Mouse (Mus musculus): ENCODE measurements at regions not wholly inside any gene's neighbourhood (a gene's known extent, or its start where the extent isn't known, plus 50 kb on each side); places are given as distances from the start of the nearest gene placed in this dataset.

GRCm38 (mm10) chr2:12614345-12614744 is 195.1 kb upstream of the Mindy3 start:
- no peak for DNase-seq (ENCODE audit: low spot score in 2 of 2)

- DNase-seq (ENCODE audit: low spot score in 2 of 2): no peak
These were observed 194.6 kb upstream of the Mindy3 start for GRCm38 (mm10) chr2:12613858-12614257.

- DNase-seq (ENCODE audit: low spot score in 2 of 2): peak in 1 of 2 experiments; percentile 8
These were observed 163.3 kb upstream of the Mindy3 start for GRCm38 (mm10) chr2:12582566-12582965.

- DNase-seq (ENCODE audit: low spot score in 2 of 2): no peak
These were observed 138.5 kb upstream of the Mindy3 start for GRCm38 (mm10) chr2:12557736-12558135.

- no peak for DNase-seq (ENCODE audit: low spot score in 2 of 2)
These were observed 103.1 kb upstream of the Mindy3 start for GRCm38 (mm10) chr2:12522411-12522810.

- no peak for DNase-seq (ENCODE audit: low spot score in 2 of 2)
These were observed 102.5 kb upstream of the Mindy3 start for GRCm38 (mm10) chr2:12521744-12522143.

GRCm38 (mm10) chr2:12492369-12492768 is 73.1 kb upstream of the Mindy3 start:
- DNase-seq (ENCODE audit: low spot score in 2 of 2): no peak

- no peak for DNase-seq (ENCODE audit: low spot score in 2 of 2)
These were observed 50.4 kb upstream of the Mindy3 start for GRCm38 (mm10) chr2:12469440-12470339.

Data from layer of hippocampus, adult 18-20 months (tissue).